ENCODE assay signal across 8 mouse cellular contexts in the genomic region with DNA sequence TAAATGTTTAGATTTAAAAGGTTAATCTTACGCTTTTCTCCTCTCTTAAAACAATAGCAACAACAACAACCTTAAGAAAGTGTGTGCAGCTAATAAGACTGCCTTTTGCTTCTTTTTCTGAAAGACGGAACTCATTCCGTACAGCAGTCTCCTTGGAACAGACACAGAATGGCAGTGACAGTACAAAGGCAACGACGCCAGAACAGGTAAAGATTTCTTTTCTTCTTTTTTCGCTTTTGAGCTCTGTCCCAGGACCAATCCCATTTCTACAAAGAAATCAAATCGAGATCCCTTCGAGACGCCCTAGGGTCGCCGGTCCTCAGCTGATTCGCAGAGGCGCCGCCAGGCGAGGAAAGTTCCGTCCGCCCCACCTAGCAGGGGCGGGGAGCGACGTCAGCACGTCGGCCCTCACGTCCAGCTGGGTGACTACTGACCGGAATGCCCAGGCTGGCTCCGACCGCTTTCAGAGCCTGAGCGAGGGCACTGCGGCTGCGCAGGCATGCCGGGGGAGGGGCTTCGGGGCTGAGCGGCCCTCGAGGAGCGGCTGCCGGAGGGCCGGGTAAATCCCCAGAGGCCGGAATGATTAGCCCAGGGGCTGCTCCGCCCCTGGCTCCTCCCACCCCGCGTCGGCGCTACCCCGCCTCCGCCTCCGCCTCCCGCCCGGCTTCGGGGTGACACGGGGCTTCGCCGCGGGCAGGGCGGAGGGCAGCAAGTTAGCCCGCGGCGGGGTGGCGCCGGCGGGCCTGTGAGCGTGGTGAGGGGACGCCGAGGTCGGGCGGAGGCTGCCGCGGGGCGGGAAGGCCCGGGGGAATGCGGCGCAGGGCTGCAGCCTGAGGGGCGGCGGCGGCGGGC. TPM values are rescaled to one million over a fixed set of nuclear protein-coding genes. Genes with fewer than 3 reads are reported as not detected.
DNase-seq lines count a peak whose midpoint lies in the region; ATAC-seq lines count a peak whose summit lies in the region.

A gene (plus strand): TSS at position 668 of the 852 bp plus-strand sequence.

- H3K4me1 ChIP-seq in forebrain, embryonic 14.5 days (ENCODE audit: control insufficient read depth, insufficient read depth, low read length), result peaks cover 7% of the 10 kb centered on the region
- H3K4me1 ChIP-seq in neural tube, embryonic 15.5 days, result peaks cover 13% of the 10 kb centered on the region

- intact Hi-C loops in heart, postnatal 14 days (cut with DNase I), result no loop called here

- peak within 1 kb of the TSS; percentile 86 for H3K4me3 ChIP-seq in forebrain, embryonic 14.5 days (ENCODE audit: low read depth, low read length)
- H3K4me3 ChIP-seq in neural tube, embryonic 15.5 days (replicated peaks), result peak within 1 kb of the TSS; percentile 98

- peak; percentile 98 for DNase-seq in ES-CJ7 (ENCODE audit: low read depth, low spot score)
- peak; percentile 99 for DNase-seq in cerebellum, adult 11 months
- DNase-seq in forebrain, embryonic 14.5 days (ENCODE audit: low spot score), result peak; percentile 98
- peak; percentile 100 for DNase-seq in heart, postnatal 14 days
- DNase-seq in layer of hippocampus, adult 11-12 months (ENCODE audit: low spot score), result peak; percentile 97
- peak; percentile 99 to 100 for DNase-seq in lung, adult 18-20 months
- DNase-seq in testis, postnatal 14 days (ENCODE audit: low spot score), result peak; percentile 99

- H3K36me3 ChIP-seq in forebrain, embryonic 14.5 days (ENCODE audit: control insufficient read depth, insufficient read depth, low read length), result no peaks in the 10 kb centered on the region
- H3K36me3 ChIP-seq in neural tube, embryonic 15.5 days, result no peaks in the 10 kb centered on the region

- under 1% methylated on average over 71 of the region's 74 CpGs for WGBS in forebrain, embryonic 14.5 days
- WGBS in neural tube, embryonic 15.5 days, result under 1% methylated on average over 67 of the region's 74 CpGs

- H3K9me3 ChIP-seq in forebrain, embryonic 14.5 days (replicated peaks; ENCODE audit: control insufficient read depth, low read length), result no peaks in the 10 kb centered on the region
- no peaks in the 10 kb centered on the region for H3K9me3 ChIP-seq in neural tube, embryonic 15.5 days (replicated peaks)

- H3K4me2 ChIP-seq in forebrain, embryonic 14.5 days (ENCODE audit: low read length), result peak within 1 kb of the TSS; percentile 71
- peak within 1 kb of the TSS; percentile 63 for H3K4me2 ChIP-seq in neural tube, embryonic 15.5 days

- ATAC-seq in forebrain, embryonic 14.5 days, result peak; percentile 98
- peak; percentile 98 for ATAC-seq in neural tube, embryonic 15.5 days (ENCODE audit: low FRiP score)

- H3K27ac ChIP-seq in forebrain, embryonic 14.5 days (ENCODE audit: low read depth, low read length), result peak within 1 kb of the TSS; percentile 90
- H3K27ac ChIP-seq in neural tube, embryonic 15.5 days (replicated peaks), result peak within 1 kb of the TSS; percentile 96

- no peaks in the 10 kb centered on the region for H3K27me3 ChIP-seq in forebrain, embryonic 14.5 days (replicated peaks; ENCODE audit: control insufficient read depth, insufficient read depth, low read length)
- H3K27me3 ChIP-seq in neural tube, embryonic 15.5 days (replicated peaks), result no peaks in the 10 kb centered on the region

- H3K9ac ChIP-seq in forebrain, embryonic 14.5 days (ENCODE audit: low read length), result peak within 1 kb of the TSS; percentile 81
- H3K9ac ChIP-seq in neural tube, embryonic 15.5 days (replicated peaks), result peak within 1 kb of the TSS; percentile 96

RNA-seq across cellular contexts. Expression of the gene that starts here (rescaled TPM):
- 6.5 and 9.4 TPM in 2 replicates for polyA plus RNA-seq in forebrain, embryonic 14.5 days (2014; fragmentation: Nextera tagmentation; extraction: Ambion mirVana)
- 10 to 100 TPM; 48.7 to 52.1 TPM for total RNA-seq in heart, postnatal 14 days (2021)
- 6.3 TPM in 2 replicates for polyA plus RNA-seq in neural tube, embryonic 15.5 days (2015; fragmentation: Nextera tagmentation; extraction: Ambion mirVana)

Comparison
In these comparisons a context has a peak if more than half of its experiments do, and no peak if none do; other contexts are left out.
1. Peak in every context shown above with its lines: DNase-seq, ATAC-seq, H3K4me3 ChIP-seq and H3K27ac ChIP-seq.